Mouse (Mus musculus) heart, embryonic 11.5 days (tissue): Measurements from ENCODE around the gene Gucy1a1. TPM values are rescaled to one million over a fixed set of nuclear protein-coding genes. Genes with fewer than 3 reads are reported as not detected.

Source experiments
- ATAC-seq: fragments of 200-750 bp; cut with Nextera tagmentation; replicated peaks from 2 replicates; pipeline ENCODE4 v1.8.0; 2017; ENCODE audit warnings: moderate library complexity; ENCODE audit not compliant: insufficient number of reproducible peaks, low FRiP score, low TSS enrichment
- H3K27ac ChIP-seq: fragments of 300-500 bp; sonication (generic); 2 replicates; pipeline ENCODE4 v1.5.1; 2014; ENCODE audit warnings: mild to moderate bottlenecking, low read depth, low read length
- H3K27me3 ChIP-seq: fragments of 300-500 bp; sonication (generic); 2 replicates; pipeline ENCODE4 v1.6.1; 2014; ENCODE audit warnings: mild to moderate bottlenecking, low read length, mixed read lengths; ENCODE audit not compliant: control insufficient read depth, insufficient read depth
- H3K36me3 ChIP-seq: fragments of 300-500 bp; sonication (generic); 2 replicates; pipeline ENCODE4 v1.6.1; 2014; ENCODE audit warnings: mild to moderate bottlenecking, low read length, moderate library complexity, mixed read lengths; ENCODE audit not compliant: control insufficient read depth, insufficient read depth
- H3K4me1 ChIP-seq: fragments of 300-500 bp; sonication (generic); 2 replicates; pipeline ENCODE4 v1.6.1; 2014; ENCODE audit warnings: low read length; ENCODE audit not compliant: control insufficient read depth, insufficient read depth
- H3K4me2 ChIP-seq: fragments of 300-500 bp; sonication (generic); 2 replicates; pipeline ENCODE4 v1.6.1; 2014; ENCODE audit warnings: mild to moderate bottlenecking, moderate library complexity
- H3K4me3 ChIP-seq: fragments of 300-500 bp; sonication (generic); 2 replicates; pipeline ENCODE4 v1.5.1; 2014; ENCODE audit warnings: low read depth, low read length
- H3K9ac ChIP-seq: fragments of 300-500 bp; sonication (generic); 2 replicates; pipeline ENCODE4 v1.6.1; 2014; ENCODE audit warnings: mild to moderate bottlenecking, low read depth, low read length, moderate library complexity
- H3K9me3 ChIP-seq: fragments of 300-500 bp; sonication (generic); replicated peaks from 2 replicates; pipeline ENCODE4 v1.6.1; 2016; ENCODE audit warnings: low read length; ENCODE audit not compliant: control insufficient read depth
- WGBS: fragments of 180-500 bp; shearing (Covaris S2); extraction: QIAGEN DNeasy Blood & Tissue Kit; methylation state at CpG from one replicate; pipeline ENCODE4 v1.1.7; 2014; ENCODE audit not compliant: insufficient replicate concordance; 5-methylcytosine and 5-hydroxymethylcytosine counted together
- polyA plus RNA-seq: library from polyadenylated mRNA; unstranded; fragments of >200 nt; fragmentation: Nextera tagmentation; extraction: Ambion mirVana; gene quantifications from 2 replicates; pipeline ENCODE4 v1.2.1, GENCODE M21; 2014

The Gucy1a1 gene
- polyA plus RNA-seq, 1 experiment from 2014 or later = 45.4 TPM

DNA sequence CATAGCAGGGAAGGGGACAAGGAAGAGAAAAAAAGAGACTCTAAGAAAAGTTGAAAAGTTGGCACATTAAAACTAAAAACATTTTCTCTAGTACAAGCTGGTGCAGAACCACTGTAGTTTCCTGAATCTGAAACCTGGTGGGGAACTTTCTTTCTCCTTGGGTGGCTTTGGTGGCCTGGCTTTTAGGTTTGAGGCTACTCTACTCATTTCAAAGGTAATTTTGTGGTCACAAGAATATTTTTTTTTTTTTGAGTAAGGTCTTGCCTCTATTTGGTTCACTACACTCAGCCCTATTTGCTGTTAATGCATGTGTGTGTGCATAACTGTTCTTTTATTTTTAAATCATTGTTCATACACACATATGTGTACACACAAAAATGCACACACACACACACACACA is 389 bp upstream of the Gucy1a1 start:
- Histone ChIP-seq H3K9me3 (no peaks in the 10 kb centered on the region), H3K4me1 (peaks cover 9% of the 10 kb centered on the region; the same call in 1 of the 2 replicates), H3K27ac (no peak overlapping the region), H3K27me3 (no peaks in the 10 kb centered on the region), H3K36me3 (no peaks in the 10 kb centered on the region), H3K4me2 (peak overlapping the region; percentile 77), H3K9ac (peak overlapping the region; percentile 86), H3K4me3 (peak overlapping the region; percentile 73; the same call in 1 of the 2 replicates)
- peak; percentile 15; the same call in 1 of the 2 replicates for ATAC-seq

- Histone ChIP-seq H3K27me3 (no peaks in the 10 kb centered on the region), H3K4me2 (peak overlapping the region; percentile 77), H3K9ac (peak overlapping the region; percentile 86), H3K4me1 (peaks cover 14% of the 10 kb centered on the region; the same call in 1 of the 2 replicates), H3K27ac (peak overlapping the region; percentile 81), H3K9me3 (no peaks in the 10 kb centered on the region), H3K4me3 (peak overlapping the region; percentile 73), H3K36me3 (no peaks in the 10 kb centered on the region)
- WGBS = 2% methylated on average over 14 of the region's 14 CpGs
- peak; percentile 27 for ATAC-seq
Measured at GRCm38 (mm10) chr3:82144725-82145125, 864 bp downstream of the Gucy1a1 start.

DNA sequence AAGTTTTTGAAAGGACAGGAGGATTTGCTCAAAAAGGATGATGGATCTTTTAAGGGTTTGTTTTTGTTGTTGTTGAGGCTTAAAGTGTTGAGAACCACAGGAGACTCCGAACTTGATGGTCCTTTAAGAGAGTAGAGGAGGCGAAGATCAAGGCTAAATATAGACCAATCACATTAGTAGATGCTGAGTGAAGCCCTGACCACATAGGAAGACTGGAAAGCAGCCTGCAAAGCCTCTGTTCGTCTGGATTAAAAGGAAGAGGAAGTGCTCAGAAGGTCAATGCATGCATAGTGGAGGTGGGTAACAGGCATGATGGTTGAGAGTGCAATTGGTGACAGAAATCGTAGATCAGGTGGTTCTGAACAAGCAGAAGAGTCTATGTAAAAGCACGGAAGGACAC is 4.8 kb downstream of the Gucy1a1 start:
- peaks cover 19% of the 10 kb centered on the region; the same call in 1 of the 2 replicates for H3K4me1 ChIP-seq
- H3K9me3 ChIP-seq = no peaks in the 10 kb centered on the region
- H3K4me3 ChIP-seq = peak overlapping the region; percentile 12
- H3K36me3 ChIP-seq = no peaks in the 10 kb centered on the region
- H3K27ac ChIP-seq = peak overlapping the region; percentile 41; the same call in 1 of the 2 replicates
- peak overlapping the region; percentile 51 for H3K4me2 ChIP-seq
- no peak for ATAC-seq
- no peaks in the 10 kb centered on the region for H3K27me3 ChIP-seq
- H3K9ac ChIP-seq = no peak overlapping the region
- WGBS = 40% methylated on average over 5 of the region's 5 CpGs

DNA sequence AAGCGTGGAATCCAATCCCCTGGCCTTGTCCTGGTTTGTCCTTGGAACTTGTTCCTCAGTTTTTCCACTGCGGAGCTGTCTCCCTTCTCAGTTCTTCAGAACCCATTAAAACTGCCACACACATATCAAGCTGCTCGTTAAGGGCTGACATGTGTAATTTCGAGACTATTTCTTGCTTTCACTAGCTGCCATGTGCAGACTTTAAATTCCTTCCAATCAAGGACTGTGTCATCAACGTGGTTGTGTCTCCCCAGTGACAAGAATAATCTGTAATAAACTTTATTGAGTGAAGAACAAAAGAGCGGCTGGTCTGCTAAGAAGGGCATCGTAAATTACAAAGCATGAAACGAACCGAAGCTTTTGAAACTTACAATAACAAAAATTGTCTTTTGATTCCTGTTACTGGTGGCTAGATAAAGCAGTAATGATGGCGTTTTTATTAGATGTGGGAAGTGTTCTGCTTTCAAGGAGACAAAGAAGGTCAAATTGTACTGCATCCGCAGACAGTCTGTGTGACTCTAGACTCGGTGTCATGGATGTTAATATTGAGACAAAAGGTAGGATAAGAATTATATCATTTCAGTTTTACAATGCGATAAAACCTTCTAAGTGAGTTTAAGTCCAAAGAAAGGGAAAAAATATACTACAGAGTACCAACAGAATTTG is 7.5 kb downstream of the Gucy1a1 start:
- WGBS = 66% methylated on average over 13 of the region's 13 CpGs
- H3K36me3 ChIP-seq = no peaks in the 10 kb centered on the region
- no peak for ATAC-seq
- no peaks in the 10 kb centered on the region for H3K27me3 ChIP-seq
- no peak overlapping the region for H3K9ac ChIP-seq
- H3K27ac ChIP-seq = peak overlapping the region; percentile 37; the same call in 1 of the 2 replicates
- H3K4me1 ChIP-seq = peaks cover 15% of the 10 kb centered on the region; the same call in 1 of the 2 replicates
- H3K4me3 ChIP-seq = no peak overlapping the region
- no peak overlapping the region for H3K4me2 ChIP-seq
- H3K9me3 ChIP-seq = no peaks in the 10 kb centered on the region

DNA sequence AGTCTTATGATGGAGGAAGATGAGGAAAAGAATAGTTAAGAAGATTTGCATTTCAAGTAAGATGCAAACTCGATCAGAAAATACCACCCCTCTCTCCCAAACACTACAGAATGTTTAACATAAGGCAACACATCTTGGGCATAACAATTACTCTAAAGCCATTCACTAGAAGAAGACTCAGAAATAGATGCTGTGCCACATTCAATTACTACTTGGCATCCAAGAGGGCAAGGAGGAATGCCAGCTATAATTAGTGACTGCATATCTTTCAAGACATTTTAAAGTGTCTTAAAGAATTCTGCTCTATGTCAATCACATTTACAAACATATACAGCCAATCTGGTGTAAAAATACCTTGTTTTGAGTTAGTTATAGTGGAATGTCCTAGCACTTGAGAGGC is 10.1 kb downstream of the Gucy1a1 start:
- no peak overlapping the region for H3K4me3 ChIP-seq
- H3K27ac ChIP-seq = no peak overlapping the region
- 79% methylated on average over 1 of the region's 1 CpGs for WGBS
- no peaks in the 10 kb centered on the region for H3K36me3 ChIP-seq
- H3K4me2 ChIP-seq = no peak overlapping the region
- ATAC-seq = no peak
- no peaks in the 10 kb centered on the region for H3K27me3 ChIP-seq
- H3K4me1 ChIP-seq = peaks cover 12% of the 10 kb centered on the region; the same call in 1 of the 2 replicates
- no peak overlapping the region for H3K9ac ChIP-seq
- no peaks in the 10 kb centered on the region for H3K9me3 ChIP-seq

GRCm38 (mm10) chr3:82129258-82129657 is 16.3 kb downstream of the Gucy1a1 start:
- H3K4me2 ChIP-seq = no peak overlapping the region
- no peaks in the 10 kb centered on the region for H3K9me3 ChIP-seq
- no peak overlapping the region for H3K27ac ChIP-seq
- peaks cover 15% of the 10 kb centered on the region; the same call in 1 of the 2 replicates for H3K4me1 ChIP-seq
- H3K4me3 ChIP-seq = no peak overlapping the region
- ATAC-seq = no peak
- H3K27me3 ChIP-seq = no peaks in the 10 kb centered on the region
- 43% methylated on average over 1 of the region's 1 CpGs for WGBS
- H3K36me3 ChIP-seq = no peaks in the 10 kb centered on the region
- no peak overlapping the region for H3K9ac ChIP-seq

GRCm38 (mm10) chr3:82124567-82124966 is 21.0 kb downstream of the Gucy1a1 start:
- WGBS = 83% methylated on average over 1 of the region's 1 CpGs
- H3K4me1 ChIP-seq = peaks cover 7% of the 10 kb centered on the region; the same call in 1 of the 2 replicates
- no peak overlapping the region for H3K4me2 ChIP-seq
- no peak overlapping the region for H3K9ac ChIP-seq
- H3K27me3 ChIP-seq = no peaks in the 10 kb centered on the region
- H3K4me3 ChIP-seq = no peak overlapping the region
- H3K27ac ChIP-seq = no peak overlapping the region
- H3K9me3 ChIP-seq = no peaks in the 10 kb centered on the region
- ATAC-seq = no peak
- H3K36me3 ChIP-seq = no peaks in the 10 kb centered on the region

- no peaks in the 10 kb centered on the region for H3K9me3 ChIP-seq
- ATAC-seq = no peak
- H3K9ac ChIP-seq = no peak overlapping the region
- H3K36me3 ChIP-seq = no peaks in the 10 kb centered on the region
- peaks cover 2% of the 10 kb centered on the region; the same call in 1 of the 2 replicates for H3K4me1 ChIP-seq
- no peak overlapping the region for H3K4me3 ChIP-seq
- 80% methylated on average over 1 of the region's 1 CpGs for WGBS
- H3K27ac ChIP-seq = no peak overlapping the region
- no peak overlapping the region for H3K4me2 ChIP-seq
- H3K27me3 ChIP-seq = no peaks in the 10 kb centered on the region
Measured at GRCm38 (mm10) chr3:82118916-82119315, 26.7 kb downstream of the Gucy1a1 start.

DNA sequence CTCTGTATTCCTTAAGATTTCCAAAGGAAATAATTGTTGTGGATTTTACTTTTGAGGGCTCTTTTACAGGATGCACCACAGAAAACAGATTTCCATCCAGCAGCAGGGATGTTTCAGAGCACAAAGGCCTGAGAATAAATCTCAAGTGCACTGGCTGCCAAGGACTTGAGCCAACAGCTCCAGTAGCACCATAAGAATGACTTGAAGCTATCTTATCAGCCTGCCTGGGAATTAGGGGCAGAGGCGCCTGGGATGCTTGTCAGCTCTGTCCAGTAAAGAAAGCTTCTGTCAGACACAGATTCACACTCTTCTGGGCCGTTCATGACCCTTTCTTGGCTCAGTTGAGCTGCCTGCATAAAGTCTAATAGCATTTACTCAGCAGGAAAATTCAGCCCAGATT is 33.1 kb downstream of the Gucy1a1 start:
- Histone ChIP-seq H3K36me3 (peaks cover 5% of the 10 kb centered on the region; the same call in 1 of the 2 replicates), H3K9me3 (no peaks in the 10 kb centered on the region), H3K9ac (no peak overlapping the region), H3K27me3 (no peaks in the 10 kb centered on the region), H3K4me2 (peak overlapping the region; percentile 25; the same call in 1 of the 2 replicates), H3K4me1 (peaks cover 14% of the 10 kb centered on the region), H3K4me3 (no peak overlapping the region), H3K27ac (peak overlapping the region; percentile 60)
- ATAC-seq = peak; percentile 78
- WGBS = 2% methylated on average over 2 of the region's 2 CpGs
